Mouse (Mus musculus) heart, postnatal 36 days (tissue): Measurements from ENCODE around the gene Sinhcaf. TPM values are rescaled to one million over a fixed set of nuclear protein-coding genes. Genes with fewer than 3 reads are reported as not detected.
A peak's percentile ranks its signal among the peaks of the same experiment; 100 is the strongest.
"Not testable (repeated sequence)": the region's sequence is repeated elsewhere in the genome, so short reads cannot be mapped to it uniquely, and the experiment has no call there.

Source experiments
- DNase-seq, 2 experiments: peaks; one replicate each; pipeline ENCODE4 v3.0.0; 2021 to 2022
- intact Hi-C: fragments of 180-260 bp; cut with DNase I; formaldehyde crosslinking; loops from one replicate; pipeline ENCODE4 v1.15.1; 2025
- total RNA-seq, 2 experiments: library from RNA; stranded (reverse); gene quantifications; 2 replicates each; pipeline ENCODE4 v1.2.3; 2021

Gene Sinhcaf
- total RNA-seq, 2 experiments from 2014 or later: 1.9 to 5.6 TPM

DNA sequence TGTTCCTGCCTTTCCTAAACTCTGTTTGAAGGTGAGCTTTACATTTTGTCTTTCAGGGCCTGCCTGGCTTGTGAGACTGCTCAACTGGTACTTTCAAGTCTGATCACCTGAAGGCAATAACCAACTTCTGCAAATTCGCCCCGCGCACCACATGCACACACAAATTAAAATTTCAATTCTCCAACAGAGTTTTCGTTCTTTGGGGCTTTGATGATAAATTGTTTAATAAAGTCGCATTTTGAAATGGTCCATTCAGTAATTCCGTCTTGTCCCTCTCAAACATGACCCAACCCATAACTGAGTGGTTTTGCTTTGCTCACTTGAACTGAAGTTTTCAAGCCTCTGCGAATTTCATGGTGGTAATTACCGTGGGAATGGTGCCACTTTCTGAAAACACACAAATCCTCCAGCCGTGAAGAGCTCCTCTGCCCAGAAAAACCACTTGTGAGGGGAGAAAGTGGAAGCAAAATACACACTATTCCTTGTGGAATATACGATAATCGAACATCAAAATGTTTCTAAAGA is 676 bp upstream of the Sinhcaf start:
- DNase-seq: no peak
- intact Hi-C loops: loop anchor here (2.0 to 10.0 kb wide), 4 partner anchors 158 to 364 kb away; partner anchors contain the start of genes Amn1 and Dennd5b

- intact Hi-C loops: loop anchor here (2.0 to 10.0 kb wide), 5 partner anchors 115 to 365 kb away; partner anchors contain the start of genes Amn1, Dennd5b and Ipo8
- DNase-seq: peak; percentile 39 to 55
Observed at GRCm38 (mm10) chr6:148945509-148946408, 508 bp downstream of the Sinhcaf start.

GRCm38 (mm10) chr6:148944767-148945508 is 1.3 kb downstream of the Sinhcaf start:
- intact Hi-C loops: loop anchor here (2.0 to 10.0 kb wide), 4 partner anchors 114 to 242 kb away; partner anchors contain the start of genes Amn1, Dennd5b and Ipo8
- DNase-seq: peak; percentile 65 to 79

DNA sequence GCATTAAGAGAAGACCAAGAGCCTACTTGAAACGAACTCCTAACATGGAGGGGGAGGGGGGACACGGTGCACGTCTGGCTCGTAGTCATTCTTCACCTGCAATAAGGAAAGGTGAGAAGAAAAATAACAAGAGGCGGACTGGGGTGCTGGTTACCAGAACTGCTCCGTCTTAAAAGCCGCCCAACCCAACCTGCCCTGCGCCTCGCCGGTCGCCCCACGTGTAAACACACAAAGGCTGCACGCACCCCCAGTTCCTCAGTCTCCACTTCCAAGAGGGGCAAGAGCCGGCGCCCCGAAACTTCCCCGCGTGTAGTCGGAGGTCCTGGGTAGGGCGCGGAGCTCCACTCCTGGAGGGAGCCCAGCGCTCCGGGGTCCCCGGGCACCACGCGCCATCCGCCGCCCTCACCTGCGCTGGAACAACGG is 1.9 kb downstream of the Sinhcaf start:
- intact Hi-C loops: loop anchor here (2.0 to 10.0 kb wide), 2 partner anchors 114 to 160 kb away; partner anchors contain the start of genes Dennd5b and Ipo8
- DNase-seq: no peak

DNA sequence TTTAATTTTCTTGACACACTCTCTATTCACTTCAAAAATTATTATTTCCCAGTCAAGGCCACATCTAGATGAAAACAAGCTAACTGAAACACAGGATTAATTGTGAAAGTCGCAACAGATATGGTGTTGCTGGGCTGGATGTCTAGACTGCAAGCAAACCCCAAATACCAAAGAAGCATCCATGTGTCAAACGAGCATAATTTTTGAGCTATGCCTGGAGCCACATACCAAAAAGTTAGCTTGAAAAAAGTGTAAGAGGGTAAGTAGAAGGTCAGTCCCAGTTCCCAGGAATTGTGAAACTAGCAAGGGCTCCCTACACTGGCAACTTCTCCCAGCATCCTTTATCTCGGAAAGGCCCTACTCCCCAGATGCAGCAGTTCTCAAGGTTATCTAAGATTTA is 2.6 kb downstream of the Sinhcaf start:
- intact Hi-C loops: loop anchor here (1.0 to 10.0 kb wide), 3 partner anchors 48 to 161 kb away; partner anchors contain the start of genes Dennd5b and Ipo8
- no peak for DNase-seq

- DNase-seq: no peak
- intact Hi-C loops: loop anchor here (10.0 kb wide), 1 partner anchor 162 kb away; the partner anchor contains the start of gene Dennd5b
Observed at GRCm38 (mm10) chr6:148942406-148942805, 3.9 kb downstream of the Sinhcaf start.

GRCm38 (mm10) chr6:148941880-148942279 is 4.4 kb downstream of the Sinhcaf start:
- intact Hi-C loops: loop anchor here (10.0 kb wide), 1 partner anchor 163 kb away; the partner anchor contains the start of gene Dennd5b
- DNase-seq: no peak

DNA sequence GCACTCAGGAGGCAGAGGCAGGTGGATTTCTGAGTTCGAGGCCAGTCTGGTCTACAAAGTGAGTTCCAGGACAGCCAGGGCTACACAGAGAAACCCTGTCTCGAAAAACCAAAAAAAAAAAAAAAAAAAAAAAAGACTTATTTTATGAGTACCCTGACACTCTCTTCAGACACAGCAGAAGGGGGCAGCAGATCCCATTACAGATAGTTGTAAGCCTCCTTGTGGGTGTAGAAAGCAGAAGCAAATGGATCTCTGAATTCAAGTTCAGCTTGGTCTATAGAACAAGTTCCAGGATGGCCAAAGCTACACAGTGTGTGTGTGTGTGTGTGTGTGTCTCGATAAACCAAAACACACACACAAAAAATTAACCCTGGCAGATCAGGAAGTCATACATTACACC is 5.9 kb downstream of the Sinhcaf start:
- not testable (repeated sequence) for DNase-seq
- intact Hi-C loops: loop anchor here (10.0 kb wide), 1 partner anchor 164 kb away; the partner anchor contains the start of gene Dennd5b

GRCm38 (mm10) chr6:148937693-148938092 is 8.6 kb downstream of the Sinhcaf start:
- no peak for DNase-seq
- intact Hi-C loops: no loop called here

DNA sequence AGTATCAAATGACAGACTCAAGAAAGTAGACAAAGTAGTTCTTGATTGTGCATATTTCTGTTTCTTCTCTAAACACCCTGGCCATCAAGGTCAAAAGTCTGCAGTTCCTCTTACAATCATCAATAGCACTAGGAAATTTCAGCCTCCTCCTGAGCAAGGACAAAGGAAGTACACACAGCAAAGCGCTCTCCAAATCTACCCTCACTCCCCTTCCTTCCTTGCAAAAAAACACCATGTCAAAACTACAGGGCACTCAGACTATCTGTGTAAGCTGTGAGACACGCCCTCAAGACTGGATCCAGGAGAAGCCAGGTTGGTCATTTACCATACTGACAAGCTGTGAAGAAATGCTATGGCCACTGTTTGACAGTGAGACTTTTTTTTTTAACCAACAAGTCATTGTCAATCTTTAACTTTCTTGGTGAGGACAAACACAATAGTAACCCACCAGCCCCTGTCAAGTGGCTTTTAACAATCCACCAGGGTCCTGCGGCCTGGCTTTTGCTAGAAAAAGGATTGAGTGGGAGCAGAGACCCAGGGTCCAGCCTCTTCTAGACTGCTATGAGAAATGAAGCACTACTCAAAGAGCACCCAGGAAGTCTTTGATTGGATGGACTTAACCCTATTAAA is 11.2 kb downstream of the Sinhcaf start:
- no peak for DNase-seq
- intact Hi-C loops: no loop called here

DNA sequence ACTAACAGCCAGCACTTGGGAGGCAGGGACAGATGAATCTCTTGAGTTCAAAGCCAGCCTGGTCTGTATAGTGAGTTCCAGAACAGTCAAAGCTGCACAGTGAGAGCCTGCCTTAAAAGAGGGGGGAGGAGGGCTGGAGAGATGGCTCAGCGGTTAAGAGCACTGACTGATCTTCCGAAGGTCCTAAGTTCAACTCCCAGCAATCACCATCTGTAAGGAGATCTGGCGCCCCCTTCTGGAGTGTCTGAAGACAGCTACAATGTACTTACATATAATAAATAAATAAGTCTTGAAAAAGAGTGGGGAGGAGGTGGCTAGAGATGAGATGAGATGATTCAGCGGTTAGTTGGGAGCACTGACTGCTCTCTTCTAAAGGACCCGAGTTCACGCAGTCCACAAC is 15.0 kb downstream of the Sinhcaf start:
- DNase-seq: peak in 1 of 2 experiments; percentile 4
- intact Hi-C loops: no loop called here

- intact Hi-C loops: loop anchor here (5.0 kb wide), 2 partner anchors 92 to 687 kb away; no protein-coding TSS in a partner anchor
Observed at GRCm38 (mm10) chr6:148918841-148919398, 27.3 kb downstream of the Sinhcaf start.

DNA sequence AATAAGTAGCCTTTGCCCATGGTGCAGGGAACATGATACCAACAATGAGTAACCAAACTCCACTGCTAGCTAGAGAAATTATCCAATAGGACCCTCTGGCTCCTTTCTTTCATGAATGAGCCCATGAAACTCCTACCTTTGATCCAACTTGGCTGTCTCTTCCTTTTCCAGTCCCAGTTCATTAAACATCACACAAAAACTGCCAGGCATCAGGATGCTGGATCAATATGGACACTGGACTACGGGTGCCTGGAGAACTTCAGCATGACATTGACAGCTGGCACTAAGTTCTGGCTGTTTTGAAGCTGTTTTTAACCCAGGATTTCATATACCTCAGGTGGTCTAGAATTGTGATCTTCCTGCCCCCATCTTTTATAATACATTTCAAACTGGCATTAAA is 28.6 kb downstream of the Sinhcaf start:
- DNase-seq: no peak
- intact Hi-C loops: loop anchor here (5.0 kb wide), 2 partner anchors 90 to 685 kb away; no protein-coding TSS in a partner anchor

More at GRCm38 (mm10) chr6:148918841-148919398, 27.3 kb downstream of the Sinhcaf start:
- no peak for DNase-seq

DNA sequence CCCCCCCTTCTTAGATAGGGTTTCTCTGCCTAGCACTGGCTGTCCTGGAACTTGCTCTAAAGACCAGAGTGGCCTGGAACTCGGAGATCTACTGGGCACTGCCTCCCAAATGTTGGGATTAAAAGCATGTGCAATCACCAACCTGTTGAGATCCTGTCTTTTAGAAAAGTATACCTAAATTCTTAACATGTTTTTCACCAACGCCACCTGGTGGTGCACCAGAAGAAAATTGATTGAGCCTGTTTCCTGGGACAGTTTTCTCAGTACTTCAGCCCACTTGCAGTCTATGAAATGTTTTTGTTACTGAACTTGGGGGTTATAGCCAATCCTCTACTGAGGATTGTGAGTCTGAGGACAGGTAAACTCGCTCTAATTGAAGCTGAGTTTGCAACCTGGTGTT is 29.4 kb downstream of the Sinhcaf start:
- no peak for DNase-seq
- intact Hi-C loops: loop anchor here (5.0 kb wide), 2 partner anchors 90 to 685 kb away; no protein-coding TSS in a partner anchor

DNA sequence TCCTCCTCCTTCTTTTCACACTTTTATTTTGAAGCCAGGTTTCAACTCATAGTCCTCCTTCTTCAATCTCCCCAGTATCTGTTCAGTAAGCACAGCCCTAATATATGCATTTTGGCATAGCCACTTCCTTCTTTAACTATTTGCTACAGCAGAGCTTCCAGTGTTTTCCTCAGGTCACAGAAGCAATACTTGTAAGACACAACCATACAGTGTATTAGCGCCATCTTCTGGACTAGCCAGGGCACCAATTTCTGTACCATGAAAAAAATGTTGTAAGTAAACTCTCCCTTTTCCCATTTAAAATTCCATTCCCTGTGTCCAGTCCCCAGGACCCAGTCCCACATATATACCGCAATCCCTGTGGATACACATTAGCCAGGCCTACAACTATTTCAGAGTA is 32.3 kb downstream of the Sinhcaf start:
- intact Hi-C loops: loop anchor here (1.0 kb wide), 1 partner anchor 699 kb away; no protein-coding TSS in a partner anchor
- DNase-seq: peak; percentile 8

GRCm38 (mm10) chr6:148911906-148912305 is 34.4 kb downstream of the Sinhcaf start:
- DNase-seq, intact Hi-C loops: not testable (repeated sequence)

DNA sequence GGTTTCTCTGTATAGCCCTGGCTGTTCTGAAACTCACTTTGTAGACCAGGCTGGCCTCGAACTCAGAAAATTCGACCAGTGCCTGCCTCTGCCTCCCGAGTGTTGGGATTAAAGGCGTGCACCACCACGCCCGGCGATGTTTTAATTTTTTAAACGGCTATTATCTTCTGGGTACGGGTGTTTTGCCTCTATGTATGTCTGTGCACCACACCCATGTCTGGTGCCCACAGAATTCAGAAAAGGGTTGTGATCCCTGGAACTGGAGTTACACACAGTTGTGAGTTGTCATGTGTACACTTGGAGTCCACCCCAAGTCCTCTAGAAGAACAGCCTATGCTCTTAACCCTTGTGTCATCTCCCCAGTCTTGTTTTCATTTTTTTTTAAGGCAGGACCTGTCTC is 39.3 kb downstream of the Sinhcaf start:
- no peak for DNase-seq
- intact Hi-C loops: no loop called here

GRCm38 (mm10) chr6:148902728-148903127 is 43.5 kb downstream of the Sinhcaf start:
- intact Hi-C loops: no loop called here
- DNase-seq: no peak

- no peak for DNase-seq
- intact Hi-C loops: loop anchor here (5.0 kb wide), 1 partner anchor 684 kb away; the partner anchor contains the start of gene Ergic2
Observed at GRCm38 (mm10) chr6:148896507-148896851, 49.8 kb downstream of the Sinhcaf start.
